Mouse (Mus musculus) olfactory bulb, adult 2 months (tissue): ENCODE data around the gene Gipr.

Experiments used
- CTCF ChIP-seq: fragments of 200-500 bp; IDR thresholded peaks from 2 replicates; pipeline ENCODE4 v1.5.1; 2012; ENCODE audit warnings: low read depth, mild to moderate bottlenecking, low read length, moderate library complexity; ENCODE audit not compliant: insufficient read depth
- POLR2A ChIP-seq: fragments of 200-500 bp; IDR thresholded peaks from 2 replicates; pipeline ENCODE4 v1.6.1; 2012; ENCODE audit warnings: mild to moderate bottlenecking, low read depth, low read length, moderate library complexity; ENCODE audit not compliant: insufficient read depth

DNA sequence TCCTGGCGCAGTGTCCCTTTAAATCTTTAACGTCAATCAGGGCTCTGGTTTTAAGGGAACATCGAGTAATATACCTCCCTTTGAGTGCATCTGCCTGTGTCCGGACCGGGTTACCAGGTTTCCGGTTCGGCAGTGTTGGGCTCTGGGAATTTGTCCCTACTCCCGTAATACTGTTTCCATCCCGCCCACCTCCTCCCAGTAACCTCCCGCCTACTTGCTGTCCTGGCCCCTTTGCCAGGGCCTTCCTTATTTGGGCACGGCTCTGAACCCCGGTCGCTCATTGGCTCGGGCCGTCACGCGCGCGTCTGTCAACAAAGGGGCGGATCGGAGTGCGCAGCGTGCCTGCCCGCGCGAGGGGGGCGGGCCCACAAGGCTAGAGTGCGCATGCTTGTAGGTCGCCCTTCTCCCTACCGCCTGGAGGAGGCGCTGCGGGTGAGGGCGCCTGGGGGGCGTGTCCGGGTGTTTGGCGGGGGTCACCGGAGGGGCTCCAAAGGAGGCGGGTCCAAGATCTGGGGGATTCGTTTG lies 34.5 kb downstream of the Gipr start:
- peak; percentile 96 for TF ChIP-seq CTCF
- TF ChIP-seq POLR2A, result peak; percentile 39; the same call in 1 of the 2 replicates
